Mouse (Mus musculus): Measurements from ENCODE around the gene Dpf1.

DNA sequence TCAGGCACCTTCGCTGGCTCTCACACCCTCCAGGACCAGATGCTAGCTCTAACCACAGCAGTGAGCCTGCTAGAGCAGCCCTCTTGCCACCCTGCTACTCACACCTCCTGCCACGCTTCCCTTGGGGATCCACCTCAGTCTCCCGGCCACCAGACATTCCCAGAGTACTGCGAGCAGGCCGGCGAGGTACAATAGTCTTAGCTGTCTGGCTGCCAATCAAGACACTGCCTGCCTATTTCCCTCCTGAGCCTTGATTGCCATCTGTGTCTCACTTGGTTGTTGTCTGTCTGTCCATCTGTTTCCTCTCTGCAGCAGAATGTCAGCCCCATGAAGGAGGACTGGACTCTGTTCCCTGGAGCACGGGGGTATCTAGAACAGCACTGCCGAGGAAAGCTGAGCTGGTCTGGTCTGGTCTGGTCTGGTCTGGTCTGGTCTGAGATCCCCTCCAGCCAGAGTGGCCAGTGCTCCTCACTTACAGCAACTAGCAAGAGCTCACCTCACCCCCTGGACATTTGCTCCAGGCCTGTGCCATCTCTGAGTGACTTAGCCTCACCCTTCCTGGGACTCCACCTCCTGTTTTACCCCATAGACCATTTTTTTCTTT is 38.8 kb downstream of the Dpf1 start:
- TF ChIP-seq CTCF (IDR thresholded peaks at IDR 0.05; ENCODE audit: low read depth, low read length) (no peak), POLR2A (IDR thresholded peaks at IDR 0.05; ENCODE audit: extremely low read depth, insufficient read depth, low read length) (no peak)

Measured in liver, adult 2 months (tissue).